Mouse (Mus musculus) liver, postnatal 0 days (tissue): ENCODE measurements around the gene Rhoj.

ENCODE experiments used
- CTCF ChIP-seq: sonication (generic); IDR thresholded peaks from 2 replicates; pipeline ENCODE4 v1.5.1; 2016; ENCODE audit warnings: antibody characterized with exemption, low read depth
- EP300 ChIP-seq: IDR thresholded peaks from 2 replicates; pipeline ENCODE4 v1.6.1; 2016; ENCODE audit warnings: antibody characterized with exemption, low read depth, mild to moderate bottlenecking

DNA sequence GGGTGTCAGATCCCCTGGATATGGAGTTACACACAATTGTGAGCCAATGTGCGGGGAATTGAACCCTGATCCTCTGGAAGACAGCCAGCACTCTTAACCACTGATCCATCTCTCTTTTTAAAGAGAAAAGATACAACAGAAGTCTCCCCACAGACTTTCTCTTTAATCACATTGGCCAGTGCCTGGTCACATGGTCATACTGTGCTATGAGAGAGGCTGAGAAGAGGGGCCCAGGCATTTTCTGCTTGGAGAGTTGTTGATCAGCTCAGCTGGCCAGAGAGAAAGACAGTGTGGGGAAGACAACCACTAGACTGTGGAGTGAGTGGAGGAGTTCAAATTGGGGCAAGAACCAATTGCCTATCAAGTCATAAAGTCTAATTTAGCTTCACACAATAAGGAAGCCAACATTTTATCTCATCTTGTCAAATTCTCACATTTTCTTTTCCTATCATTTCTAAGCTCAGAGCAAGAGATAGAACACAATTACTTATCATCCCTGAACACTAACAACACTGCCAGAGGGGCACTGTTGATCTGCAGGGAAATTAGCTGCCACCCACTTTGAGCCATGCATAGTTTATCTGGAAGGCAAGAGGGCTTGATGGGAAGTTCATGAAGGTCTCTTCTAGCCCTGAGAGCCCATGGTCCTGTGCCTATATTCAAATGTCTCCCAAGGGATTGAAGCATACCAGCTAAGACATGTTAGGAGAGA lies 121.7 kb downstream of the Rhoj start:
- TF ChIP-seq CTCF (no peak), EP300 (no peak)
